Mouse (Mus musculus): ENCODE measurements at regions not wholly inside any gene's neighbourhood (a gene's known extent, or its start where the extent isn't known, plus 50 kb on each side); places are given as distances from the start of the nearest gene placed in this dataset.

- DNase-seq, result no peak
- intact Hi-C loops (cut with DNase I), result no loop called here
- Histone ChIP-seq H3K4me3 (no peak overlapping the region), H3K27ac (no peak overlapping the region), H3K79me2 (replicated peaks; ENCODE audit: control insufficient read depth, insufficient read depth, low read length) (no peaks in the 10 kb centered on the region), H3K9ac (ENCODE audit: low read depth, low read length) (no peak overlapping the region), H3K27me3 (ENCODE audit: control insufficient read depth, insufficient read depth, low read length) (no peaks in the 10 kb centered on the region), H3K4me1 (ENCODE audit: control insufficient read depth, insufficient read depth, low read length) (no peaks in the 10 kb centered on the region), H3K36me3 (ENCODE audit: control insufficient read depth, insufficient read depth, low read length) (no peaks in the 10 kb centered on the region)
- no peak for TF ChIP-seq CTCF (IDR thresholded peaks at IDR 0.05)
- 73% methylated on average over 2 of the region's 2 CpGs for WGBS
These were observed 58.1 kb upstream of the Fbxw17 start for GRCm38 (mm10) chr13:50359536-50359935.

Data from heart, adult 2 months (tissue).